Mouse (Mus musculus): Measurements from ENCODE around the gene Hoxa2.

The Hoxa2 gene

DNA sequence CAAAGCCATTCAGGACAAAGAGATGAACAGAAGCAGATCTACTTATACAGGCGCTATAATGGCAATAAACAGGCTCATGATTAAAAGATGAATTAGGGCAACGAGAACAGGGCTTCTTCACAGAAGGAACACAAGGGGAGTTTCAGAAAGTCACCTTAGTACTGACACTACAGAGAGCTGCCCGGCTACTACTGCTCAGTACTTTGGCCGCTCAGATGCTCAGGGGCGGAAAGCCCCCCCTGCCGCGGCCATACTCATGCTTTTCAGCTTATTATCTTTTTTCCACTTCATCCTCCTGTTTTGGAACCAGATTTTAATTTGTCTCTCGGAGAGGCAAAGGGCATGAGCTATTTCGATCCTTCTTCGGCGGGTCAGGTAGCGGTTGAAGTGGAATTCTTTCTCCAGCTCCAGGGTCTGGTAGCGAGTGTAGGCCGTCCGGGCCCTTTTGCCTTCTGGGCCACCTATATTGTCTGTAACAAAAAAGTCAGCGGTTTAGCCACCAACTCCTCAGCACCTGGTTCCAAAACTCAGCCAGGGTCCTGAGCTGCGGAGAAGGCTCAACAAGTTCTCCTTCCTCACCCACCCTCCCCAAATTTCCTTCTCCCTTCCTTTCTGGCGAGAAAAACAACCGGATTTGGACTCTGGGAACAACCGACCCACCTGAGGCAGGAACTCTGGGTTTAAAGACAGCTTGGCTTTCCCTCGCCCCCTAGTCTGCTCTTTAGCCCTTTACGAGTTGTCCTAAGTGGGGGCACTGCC, 37.9 kb upstream of the Hoxa2 start:
- DNase-seq (ENCODE audit: low spot score): no peak

DNA sequence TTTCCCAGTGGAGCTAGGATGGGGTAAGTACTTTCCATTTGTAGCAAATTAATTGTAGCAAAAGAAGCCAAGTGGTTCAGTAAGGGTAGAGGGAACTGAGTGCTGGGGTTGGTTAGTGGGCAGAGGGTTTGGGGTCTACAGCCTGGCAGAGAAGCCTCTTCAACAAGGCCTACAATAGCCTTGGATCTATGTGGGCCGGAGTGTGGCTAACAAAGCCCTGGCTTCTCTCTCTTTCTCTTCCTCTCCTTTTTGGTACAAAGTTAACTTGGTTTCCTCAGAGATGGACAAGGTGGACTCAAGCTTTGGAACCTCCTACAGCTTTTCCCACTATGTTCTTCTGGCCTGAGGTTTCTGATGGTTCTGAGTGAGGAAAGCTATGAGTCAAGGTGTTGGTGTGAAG, 36.6 kb upstream of the Hoxa2 start:
- DNase-seq (ENCODE audit: low spot score): no peak

- no peak for DNase-seq (ENCODE audit: low spot score)
These were observed 36.2 kb upstream of the Hoxa2 start for GRCm38 (mm10) chr6:52200751-52201250.

- DNase-seq (ENCODE audit: low spot score): no peak
These were observed 35.6 kb upstream of the Hoxa2 start for GRCm38 (mm10) chr6:52200073-52200750.

GRCm38 (mm10) chr6:52197271-52197670, 32.6 kb upstream of the Hoxa2 start:
- DNase-seq (ENCODE audit: low spot score): peak; percentile 60

GRCm38 (mm10) chr6:52196811-52197210, 32.2 kb upstream of the Hoxa2 start:
- DNase-seq (ENCODE audit: low spot score): no peak

- DNase-seq (ENCODE audit: low spot score): no peak
These were observed 30.1 kb upstream of the Hoxa2 start for GRCm38 (mm10) chr6:52194690-52195089.

GRCm38 (mm10) chr6:52191860-52192550, 27.4 kb upstream of the Hoxa2 start:
- DNase-seq (ENCODE audit: low spot score): peak; percentile 90

DNA sequence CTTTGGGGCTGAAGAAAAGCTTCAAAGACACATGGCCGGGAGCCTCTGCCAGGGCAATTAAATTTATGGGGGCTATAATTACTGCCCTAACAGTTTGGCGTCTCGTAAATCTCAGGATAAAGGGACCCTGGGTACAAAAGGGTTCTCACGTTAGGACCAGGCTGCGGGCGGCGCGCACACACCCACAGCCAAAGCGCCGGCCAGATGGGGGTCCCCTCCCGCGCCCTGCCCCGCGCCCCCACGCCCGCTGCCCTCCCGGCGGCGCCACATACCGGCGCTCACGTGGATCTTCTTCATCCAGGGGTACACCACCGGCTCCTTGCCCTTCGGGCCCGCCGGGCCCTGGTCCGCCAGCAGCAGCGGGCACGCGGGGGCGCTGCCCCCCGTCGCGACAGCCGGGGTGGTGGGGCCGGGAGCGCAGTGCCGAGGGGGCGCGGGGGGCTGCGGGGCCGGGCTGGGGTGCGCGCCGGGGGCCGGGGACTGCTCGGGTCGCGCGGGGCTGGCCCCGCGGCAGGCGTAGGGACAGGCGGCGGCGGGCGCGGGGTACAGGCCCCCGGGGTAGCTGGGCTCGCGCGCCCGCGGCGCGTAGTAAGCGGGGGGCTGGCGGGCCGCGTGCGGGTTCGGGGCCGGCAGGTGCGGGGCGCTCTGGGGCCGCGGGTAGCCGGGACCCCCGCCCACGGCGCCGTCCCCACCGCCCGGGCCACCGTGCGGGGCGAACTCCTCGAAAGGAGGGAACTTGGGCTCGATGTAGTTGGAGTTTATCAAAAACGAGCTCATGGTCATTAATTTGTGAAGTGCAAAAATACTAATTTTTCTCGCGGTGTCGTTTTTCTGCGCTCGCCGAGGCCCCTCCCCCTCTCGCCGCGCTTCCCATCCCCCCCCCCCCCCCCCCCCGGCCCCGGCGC, 26.5 kb upstream of the Hoxa2 start, which contains the start of gene Hoxa4:
Gene Hoxa4, minus strand, starts transcription at position 848 of the 905 bp plus-strand sequence.
- DNase-seq (ENCODE audit: low spot score): no peak

DNA sequence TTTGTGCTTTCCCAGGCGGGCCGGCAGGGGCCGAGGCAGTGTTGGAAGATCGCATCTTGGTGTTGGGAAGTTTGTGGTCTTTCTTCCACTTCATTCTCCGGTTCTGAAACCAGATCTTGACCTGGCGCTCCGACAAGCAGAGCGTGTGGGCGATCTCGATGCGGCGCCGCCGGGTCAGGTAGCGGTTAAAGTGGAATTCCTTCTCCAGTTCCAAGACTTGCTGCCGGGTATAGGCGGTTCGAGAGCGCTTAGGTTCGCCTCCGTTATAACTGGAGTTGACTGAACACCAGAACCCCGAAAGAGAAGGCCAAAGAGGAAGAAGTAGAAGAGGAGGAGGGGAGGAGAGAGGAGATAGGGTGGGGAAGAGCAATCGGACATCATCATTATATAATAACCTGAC, 25.8 kb upstream of the Hoxa2 start:
- no peak for DNase-seq (ENCODE audit: low spot score)

GRCm38 (mm10) chr6:52189909-52190308, 25.3 kb upstream of the Hoxa2 start:
- no peak for DNase-seq (ENCODE audit: low spot score)

GRCm38 (mm10) chr6:52189172-52189591, 24.6 kb upstream of the Hoxa2 start:
- no peak for DNase-seq (ENCODE audit: low spot score)

- DNase-seq (ENCODE audit: low spot score): no peak
These were observed 21.9 kb upstream of the Hoxa2 start for GRCm38 (mm10) chr6:52186500-52186899.

DNA sequence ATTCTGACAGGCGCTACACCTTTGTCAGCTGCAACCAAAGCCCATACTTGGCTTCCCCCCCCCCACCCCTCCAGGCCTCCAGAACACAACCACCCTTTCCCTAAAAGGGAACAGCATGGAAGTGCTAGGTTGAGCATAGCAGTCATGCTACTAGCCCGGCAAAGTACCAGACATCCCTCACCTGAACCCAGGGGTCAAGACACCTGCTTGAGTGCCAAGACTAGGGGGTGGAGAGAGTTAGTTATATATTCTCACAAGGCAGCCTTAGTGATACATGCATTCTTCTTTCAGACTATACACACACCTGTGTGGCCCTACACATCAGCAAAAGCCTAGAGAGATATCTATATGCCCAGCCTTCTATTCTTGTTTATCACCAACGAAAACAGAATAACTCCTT, 21.2 kb upstream of the Hoxa2 start:
- no peak for DNase-seq (ENCODE audit: low spot score)

- DNase-seq (ENCODE audit: low spot score): no peak
These were observed 20.6 kb upstream of the Hoxa2 start for GRCm38 (mm10) chr6:52185222-52185621.

DNA sequence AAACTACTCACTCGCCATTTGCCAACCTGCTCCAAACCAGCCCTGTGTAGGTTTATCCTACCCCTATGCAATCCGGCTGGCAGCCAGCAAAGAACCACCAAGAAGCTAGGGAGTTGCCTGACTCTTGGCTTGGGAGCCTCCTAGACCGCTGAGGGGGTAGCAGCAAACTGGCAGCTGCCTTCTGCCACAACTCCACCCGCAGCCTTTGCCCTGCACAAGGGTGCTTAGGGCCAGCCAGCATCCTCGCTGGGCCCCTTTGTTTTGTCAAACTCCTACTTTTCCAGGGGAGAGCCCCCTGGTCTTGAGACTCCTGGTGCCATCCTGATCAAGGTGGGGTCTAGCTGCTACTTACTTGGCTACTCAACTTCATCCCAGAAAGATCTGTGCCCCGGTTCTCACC, 20.0 kb upstream of the Hoxa2 start:
- DNase-seq (ENCODE audit: low spot score): no peak

- DNase-seq (ENCODE audit: low spot score): no peak
These were observed 18.9 kb upstream of the Hoxa2 start for GRCm38 (mm10) chr6:52183311-52184080.

- no peak for DNase-seq (ENCODE audit: low spot score)
These were observed 18.2 kb upstream of the Hoxa2 start for GRCm38 (mm10) chr6:52182793-52183192.

GRCm38 (mm10) chr6:52182030-52182429, 17.4 kb upstream of the Hoxa2 start:
- DNase-seq (ENCODE audit: low spot score): no peak

DNA sequence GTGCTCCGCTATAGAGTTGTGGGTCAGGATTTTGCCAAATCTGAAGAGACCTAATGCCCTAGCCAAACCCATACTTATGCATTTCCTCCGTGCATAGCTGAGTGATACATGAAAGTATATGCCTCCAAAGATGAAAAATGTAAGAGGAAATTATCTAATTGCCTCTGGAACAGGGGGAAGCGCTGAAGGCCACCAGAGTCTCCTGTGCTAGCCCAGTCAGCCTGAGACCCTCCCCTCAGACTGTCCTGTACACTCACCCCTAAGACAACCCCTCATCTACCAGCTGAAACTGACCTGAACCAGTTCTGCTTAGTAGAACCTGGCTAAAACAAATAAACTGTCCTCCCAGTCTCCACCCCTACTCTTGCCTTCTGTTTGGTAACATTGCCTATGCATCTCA, 16.1 kb upstream of the Hoxa2 start:
- no peak for DNase-seq (ENCODE audit: low spot score)

DNA sequence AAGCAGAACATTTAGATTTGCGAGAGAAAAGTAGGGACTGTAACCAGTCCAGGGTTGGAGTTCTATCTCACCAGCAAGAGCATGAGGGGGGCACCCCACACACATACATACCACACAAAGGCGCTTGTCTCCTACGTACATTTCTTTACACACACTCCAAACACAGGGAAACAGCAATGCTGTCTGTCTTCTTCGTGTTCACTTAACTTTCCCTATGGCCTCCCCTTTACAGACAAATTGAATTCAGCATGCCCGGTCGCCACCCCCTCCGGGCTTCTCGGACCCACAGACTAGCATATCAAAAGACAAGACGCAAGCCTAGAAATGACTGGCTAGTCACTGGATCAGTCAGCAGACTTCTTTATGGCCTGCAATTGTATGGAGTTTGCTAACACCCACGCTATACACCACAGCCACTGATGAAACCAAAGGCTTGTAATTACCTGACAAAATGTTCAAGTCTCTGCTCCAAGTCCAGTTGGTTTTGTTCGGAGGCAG, 15.6 kb upstream of the Hoxa2 start:
- no peak for DNase-seq (ENCODE audit: low spot score)

Data from urinary bladder, postnatal 14 days (tissue).